Mouse (Mus musculus): Measurements from ENCODE around the gene Gm525.
A peak's percentile ranks its signal among the peaks of the same experiment; 100 is the strongest.

The Gm525 gene

GRCm38 (mm10) chr11:89098083-89098835 lies 24.6 kb downstream of the Gm525 start:
- no peak for DNase-seq (ENCODE audit: low read depth)

- no peak for DNase-seq (ENCODE audit: low read depth)
Measured at GRCm38 (mm10) chr11:89098930-89099329, 25.3 kb downstream of the Gm525 start.

GRCm38 (mm10) chr11:89100403-89100802 lies 26.8 kb downstream of the Gm525 start:
- DNase-seq (ENCODE audit: low read depth): peak; percentile 84

- no peak for DNase-seq (ENCODE audit: low read depth)
Measured at GRCm38 (mm10) chr11:89100826-89101321, 27.2 kb downstream of the Gm525 start.

- no peak for DNase-seq (ENCODE audit: low read depth)
Measured at GRCm38 (mm10) chr11:89103166-89103565, 29.5 kb downstream of the Gm525 start.

GRCm38 (mm10) chr11:89105211-89105610 lies 31.6 kb downstream of the Gm525 start:
- DNase-seq (ENCODE audit: low read depth): no peak

- peak; percentile 17 for DNase-seq (ENCODE audit: low read depth)
Measured at GRCm38 (mm10) chr11:89105823-89106222, 32.2 kb downstream of the Gm525 start.

- peak; percentile 12 for DNase-seq (ENCODE audit: low read depth)
Measured at GRCm38 (mm10) chr11:89107180-89107807, 33.7 kb downstream of the Gm525 start.

- no peak for DNase-seq (ENCODE audit: low read depth)
Measured at GRCm38 (mm10) chr11:89124411-89124810, 50.8 kb downstream of the Gm525 start.

GRCm38 (mm10) chr11:89130856-89131255 lies 57.2 kb downstream of the Gm525 start:
- no peak for DNase-seq (ENCODE audit: low read depth)

GRCm38 (mm10) chr11:89132406-89132805 lies 58.8 kb downstream of the Gm525 start:
- no peak for DNase-seq (ENCODE audit: low read depth)

- DNase-seq (ENCODE audit: low read depth): no peak
Measured at GRCm38 (mm10) chr11:89134211-89134610, 60.6 kb downstream of the Gm525 start.

GRCm38 (mm10) chr11:89137915-89138314 lies 64.3 kb downstream of the Gm525 start:
- DNase-seq (ENCODE audit: low read depth): no peak

Measured in NIH3T3 (cell line).